ENCODE assay signal across 16 mouse cellular contexts in genomic region chr2:33351449-33351848, GRCm38 (mm10).
"Had no signal": no experiment of that assay in that cellular context is flagged by ENCODE, and none has a peak within 500 bp of the region (broad histone marks: within the 10 kb centered on the region; RNA-seq: fewer than 3 reads in every experiment).

No protein-coding gene starts in this region.

- H3K9me3 ChIP-seq: limb, embryonic 10.5 days; limb, embryonic 13.5 days; liver, embryonic 12.5 days; liver, embryonic 15.5 days; lung, embryonic 15.5 days; midbrain, embryonic 13.5 days had no signal

- ATAC-seq: liver, embryonic 12.5 days; midbrain, embryonic 13.5 days had no signal

- DNase-seq: kidney, postnatal 25 days; layer of hippocampus, adult 9-11 months; liver; lung, adult 18-20 months; lung, postnatal 10 days; lung, postnatal 36 days; thymus, adult 18-20 months; thymus, postnatal 36 days had no signal

- H3K4me2 ChIP-seq: limb, embryonic 13.5 days; liver, embryonic 12.5 days; liver, embryonic 15.5 days; lung, embryonic 15.5 days; midbrain, embryonic 13.5 days had no signal

- H3K36me3 ChIP-seq: limb, embryonic 10.5 days; limb, embryonic 13.5 days; liver, embryonic 12.5 days; liver, embryonic 15.5 days; lung, embryonic 15.5 days; midbrain, embryonic 13.5 days had no signal

- H3K27ac ChIP-seq: kidney, postnatal 0 days; limb, embryonic 10.5 days; limb, embryonic 13.5 days; liver, embryonic 12.5 days; liver, embryonic 15.5 days; lung, embryonic 15.5 days; midbrain, embryonic 13.5 days had no signal

- H3K9ac ChIP-seq: limb, embryonic 13.5 days; liver, embryonic 12.5 days; liver, embryonic 15.5 days; lung, embryonic 15.5 days; midbrain, embryonic 13.5 days had no signal

- H3K4me3 ChIP-seq: layer of hippocampus, adult 2 months; limb, embryonic 10.5 days; limb, embryonic 13.5 days; liver, embryonic 12.5 days; liver, embryonic 15.5 days; lung, embryonic 15.5 days; midbrain, embryonic 13.5 days had no signal

- H3K27me3 ChIP-seq: limb, embryonic 13.5 days; liver, embryonic 12.5 days; liver, embryonic 15.5 days; lung, embryonic 15.5 days; midbrain, embryonic 13.5 days had no signal
